ENCODE assay signal across 9 mouse cellular contexts in the genomic region with DNA sequence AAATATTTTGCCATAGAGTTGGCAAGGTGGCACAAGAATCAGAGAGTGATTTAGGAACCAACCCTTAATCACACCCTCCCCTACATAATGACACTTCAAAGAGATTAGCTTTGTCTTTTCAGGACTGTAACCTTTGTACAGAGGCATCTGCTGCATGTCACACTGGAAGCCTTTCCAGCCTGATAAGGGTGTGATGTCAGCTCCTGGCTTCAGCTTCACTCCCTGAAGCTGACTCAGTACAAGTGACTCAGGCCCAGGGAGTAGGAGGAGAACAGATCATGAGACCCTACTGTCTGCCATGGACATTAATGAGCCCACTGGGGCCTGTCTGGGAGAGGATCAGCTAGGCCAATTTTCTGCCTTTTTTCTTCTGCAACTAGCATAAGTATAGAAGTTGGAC. TPM values are rescaled to one million over a fixed set of nuclear protein-coding genes. Genes with fewer than 3 reads are reported as not detected.
DNase-seq lines count a peak whose midpoint lies in the region; ATAC-seq and TF ChIP-seq lines count a peak whose summit lies in the region.
"Had no signal": no experiment of that assay in that cellular context is flagged by ENCODE, and none has a peak within 500 bp of the region (broad histone marks: within the 10 kb centered on the region; RNA-seq: fewer than 3 reads in every experiment).

No protein-coding gene starts in this region.

- H3K4me3 ChIP-seq in forebrain, postnatal 0 days (ENCODE audit: low read depth, low read length): no peak overlapping the region
- H3K4me3 ChIP-seq in forebrain, embryonic 15.5 days: no peak overlapping the region

- no peak overlapping the region for H3K4me2 ChIP-seq in forebrain, postnatal 0 days (ENCODE audit: low read depth)
- no peak overlapping the region for H3K4me2 ChIP-seq in forebrain, embryonic 15.5 days (replicated peaks)

- no peak overlapping the region for H3K9ac ChIP-seq in forebrain, postnatal 0 days
- H3K9ac ChIP-seq in forebrain, embryonic 15.5 days (replicated peaks): no peak overlapping the region

- H3K27me3 ChIP-seq in forebrain, postnatal 0 days (ENCODE audit: insufficient read depth, low read length): no peaks in the 10 kb centered on the region
- no peaks in the 10 kb centered on the region for H3K27me3 ChIP-seq in forebrain, embryonic 15.5 days

- H3K27ac ChIP-seq in forebrain, postnatal 0 days (ENCODE audit: low read depth, low read length): no peak overlapping the region
- H3K27ac ChIP-seq in forebrain, embryonic 15.5 days (replicated peaks): no peak overlapping the region
- H3K27ac ChIP-seq: kidney, postnatal 0 days had no signal

- no peak for ATAC-seq in forebrain, postnatal 0 days
- no peak for ATAC-seq in forebrain, embryonic 15.5 days (replicated peaks)

- no peaks in the 10 kb centered on the region for H3K4me1 ChIP-seq in forebrain, postnatal 0 days (ENCODE audit: insufficient read depth)
- 0 out of 2 replicates have a peak, but pooled peaks cover 4% of the 10 kb centered on the region for H3K4me1 ChIP-seq in forebrain, embryonic 15.5 days

- peak; percentile 48 for DNase-seq in right cerebral cortex, adult 18-20 months
- DNase-seq in right cerebral cortex, postnatal 25 days: no peak
- peak; percentile 74 for DNase-seq in gastrocnemius, postnatal 14 days
- peak; percentile 39 to 66 for DNase-seq in kidney, postnatal 25 days
- peak; percentile 84 for DNase-seq in skeletal muscle tissue, adult 2 months (ENCODE audit: low read depth, low spot score)
- no peak for DNase-seq in right cerebral cortex, postnatal 14 days
- DNase-seq in forebrain, postnatal 0 days: no peak

- peaks cover 39% of the 10 kb centered on the region for H3K36me3 ChIP-seq in forebrain, postnatal 0 days (ENCODE audit: insufficient read depth)
- peaks cover 26% of the 10 kb centered on the region for H3K36me3 ChIP-seq in forebrain, embryonic 15.5 days

- H3K9me3 ChIP-seq in forebrain, postnatal 0 days (ENCODE audit: low read length): no peaks in the 10 kb centered on the region
- no peaks in the 10 kb centered on the region for H3K9me3 ChIP-seq in forebrain, embryonic 15.5 days

- TF ChIP-seq CTCF in forebrain, postnatal 0 days (IDR thresholded peaks at IDR 0.05; ENCODE audit: low read depth): no peak

- intact Hi-C loops in gastrocnemius, postnatal 14 days (cut with DNase I; ENCODE audit: low total_unique reads): no loop called here

RNA-seq across cellular contexts. Expression of gene Pi4kb, which starts 13.0 kb away (rescaled TPM):
- 10 to 100 TPM; 23.5 to 24.1 TPM for total RNA-seq in gastrocnemius, postnatal 14 days (2021)
- total RNA-seq in forebrain, postnatal 0 days (2014; rRNA removed): 69.9 and 79.8 TPM in 2 replicates
- 24.6 and 25.5 TPM in 2 replicates for polyA plus RNA-seq in forebrain, postnatal 0 days (2015; fragmentation: Nextera tagmentation; extraction: Ambion mirVana)
- polyA plus RNA-seq in forebrain, embryonic 15.5 days (2015; fragmentation: Nextera tagmentation; extraction: Ambion mirVana): 24.9 and 27.1 TPM in 2 replicates

RNA-seq across cellular contexts. Expression of gene Zfp687, which starts 27.7 kb away (rescaled TPM):
- total RNA-seq in gastrocnemius, postnatal 14 days (2021): 10 to 100 TPM; 12.4 to 13.8 TPM
- 20.3 and 23.1 TPM in 2 replicates for total RNA-seq in forebrain, postnatal 0 days (2014; rRNA removed)
- polyA plus RNA-seq in forebrain, postnatal 0 days (2015; fragmentation: Nextera tagmentation; extraction: Ambion mirVana): 9.8 and 13.1 TPM in 2 replicates
- polyA plus RNA-seq in forebrain, embryonic 15.5 days (2015; fragmentation: Nextera tagmentation; extraction: Ambion mirVana): 22.4 and 23.0 TPM in 2 replicates

RNA-seq across cellular contexts. Expression of gene Rfx5, which starts 33.7 kb away (rescaled TPM):
- 1 to 10 TPM; 5.8 to 7.2 TPM for total RNA-seq in gastrocnemius, postnatal 14 days (2021)
- total RNA-seq in forebrain, postnatal 0 days (2014; rRNA removed): 14.8 and 18.7 TPM in 2 replicates
- polyA plus RNA-seq in forebrain, postnatal 0 days (2015; fragmentation: Nextera tagmentation; extraction: Ambion mirVana): 3.5 and 4.1 TPM in 2 replicates
- polyA plus RNA-seq in forebrain, embryonic 15.5 days (2015; fragmentation: Nextera tagmentation; extraction: Ambion mirVana): 5.4 and 6.0 TPM in 2 replicates

RNA-seq across cellular contexts. Expression of gene Selenbp1, which starts 54.7 kb away (rescaled TPM):
- 1 to 10 TPM; 8.9 to 9.5 TPM for total RNA-seq in gastrocnemius, postnatal 14 days (2021)
- 10.2 and 16.6 TPM in 2 replicates for total RNA-seq in forebrain, postnatal 0 days (2014; rRNA removed)
- polyA plus RNA-seq in forebrain, postnatal 0 days (2015; fragmentation: Nextera tagmentation; extraction: Ambion mirVana): 11.6 and 11.9 TPM in 2 replicates
- polyA plus RNA-seq in forebrain, embryonic 15.5 days (2015; fragmentation: Nextera tagmentation; extraction: Ambion mirVana): 9.5 and 11.6 TPM in 2 replicates

RNA-seq across cellular contexts. Expression of gene Psmd4, which starts 54.8 kb away (rescaled TPM):
- total RNA-seq in gastrocnemius, postnatal 14 days (2021): 100 to 1,000 TPM; 155 to 162 TPM
- total RNA-seq in forebrain, postnatal 0 days (2014; rRNA removed): 203 and 255 TPM in 2 replicates
- 278 and 279 TPM in 2 replicates for polyA plus RNA-seq in forebrain, postnatal 0 days (2015; fragmentation: Nextera tagmentation; extraction: Ambion mirVana)
- polyA plus RNA-seq in forebrain, embryonic 15.5 days (2015; fragmentation: Nextera tagmentation; extraction: Ambion mirVana): 291 and 296 TPM in 2 replicates

Comparison
In these comparisons a context has a peak if more than half of its experiments do, and no peak if none do; other contexts are left out.
1. DNase-seq: peak in right cerebral cortex, adult 18-20 months (single experiment), gastrocnemius, postnatal 14 days (single experiment), kidney, postnatal 25 days (2 of 2) and skeletal muscle tissue, adult 2 months (single experiment); none in right cerebral cortex, postnatal 25 days (single experiment), right cerebral cortex, postnatal 14 days (single experiment) and forebrain, postnatal 0 days (single experiment).